Mouse (Mus musculus) intestine, embryonic 15.5 days (tissue): ENCODE results near the gene Cfap157. TPM values are rescaled to one million over a fixed set of nuclear protein-coding genes. Genes with fewer than 3 reads are reported as not detected.

ENCODE experiments used
- ATAC-seq: fragments of 200-750 bp; cut with Nextera tagmentation; 2 replicates; pipeline ENCODE4 v1.8.0; 2017; ENCODE audit warnings: moderate TSS enrichment, moderate library complexity
- H3K27ac ChIP-seq: fragments of 300-500 bp; sonication (generic); 2 replicates; pipeline ENCODE4 v1.5.1; 2015; ENCODE audit warnings: mild to moderate bottlenecking, inconsistent platforms
- H3K27me3 ChIP-seq: fragments of 300-500 bp; sonication (generic); replicated peaks from 2 replicates; pipeline ENCODE4 v1.6.1; 2015; ENCODE audit warnings: inconsistent platforms
- H3K36me3 ChIP-seq: fragments of 300-500 bp; sonication (generic); 2 replicates; pipeline ENCODE4 v1.6.1; 2015; ENCODE audit warnings: inconsistent platforms
- H3K4me1 ChIP-seq: fragments of 300-500 bp; sonication (generic); replicated peaks from 2 replicates; pipeline ENCODE4 v1.6.1; 2015; ENCODE audit warnings: inconsistent platforms
- H3K4me2 ChIP-seq: fragments of 300-500 bp; sonication (generic); replicated peaks from 2 replicates; pipeline ENCODE4 v1.6.1; 2015; ENCODE audit warnings: mild to moderate bottlenecking, inconsistent platforms
- H3K4me3 ChIP-seq: fragments of 300-500 bp; sonication (generic); replicated peaks from 2 replicates; pipeline ENCODE4 v1.5.1; 2015; ENCODE audit warnings: inconsistent platforms
- H3K9ac ChIP-seq: fragments of 300-500 bp; sonication (generic); 2 replicates; pipeline ENCODE4 v1.6.1; 2015; ENCODE audit warnings: inconsistent platforms
- H3K9me3 ChIP-seq: fragments of 300-500 bp; sonication (generic); 2 replicates; pipeline ENCODE4 v1.6.1; 2016; ENCODE audit warnings: inconsistent platforms
- WGBS: fragments of 180-500 bp; shearing (Covaris S2); methylation state at CpG from one replicate; pipeline ENCODE4 v1.1.7; 2015; 5-methylcytosine and 5-hydroxymethylcytosine counted together
- polyA plus RNA-seq: library from polyadenylated mRNA; unstranded; fragments of >200 nt; fragmentation: Nextera tagmentation; extraction: Ambion mirVana; gene quantifications from 2 replicates; pipeline ENCODE4 v1.2.1, GENCODE M21; 2015

The Cfap157 gene
- polyA plus RNA-seq, 1 experiment from 2014 or later: 0.26 TPM

DNA sequence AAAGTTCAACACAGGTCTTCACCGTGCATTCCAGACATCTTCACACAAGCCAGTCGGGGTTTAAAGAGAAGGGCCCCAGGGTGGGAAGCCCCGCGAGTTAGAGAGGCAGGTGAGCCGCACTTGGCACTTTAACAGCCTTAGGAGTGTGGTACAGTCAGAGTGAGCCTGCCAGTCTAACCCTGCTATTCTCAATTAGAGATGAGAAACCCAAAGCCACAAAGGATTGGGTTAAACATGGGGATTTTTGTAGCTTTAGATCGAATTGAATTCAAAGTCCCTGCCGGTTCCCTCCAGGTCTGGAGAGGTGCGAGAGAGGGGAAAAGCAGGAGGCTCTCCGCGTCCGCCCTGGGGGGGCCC is 43.3 kb downstream of the Cfap157 start, which contains the start of gene 6330409D20Rik:
6330409D20Rik (minus strand) TSS at position 101 of the 357 bp plus-strand sequence.
- Histone ChIP-seq H3K4me2 (peak within 1 kb of the TSS; percentile 94), H3K4me1 (peaks cover 25% of the 10 kb centered on the region), H3K9ac (peak within 1 kb of the TSS; percentile 46), H3K9me3 (no peaks in the 10 kb centered on the region), H3K36me3 (0 out of 2 replicates have a peak, but pooled peaks cover under 1% of the 10 kb centered on the region), H3K27ac (peak within 1 kb of the TSS; percentile 23; the same call in 1 of the 2 replicates), H3K4me3 (peak within 1 kb of the TSS; percentile 47), H3K27me3 (peaks cover 30% of the 10 kb centered on the region)
- WGBS: 8% methylated on average over 11 of the region's 11 CpGs
- no peak for ATAC-seq

GRCm38 (mm10) chr2:32739311-32739710 is 44.9 kb downstream of the Cfap157 start:
- Histone ChIP-seq H3K27ac (no peak overlapping the region), H3K9me3 (no peaks in the 10 kb centered on the region), H3K4me1 (peaks cover 34% of the 10 kb centered on the region), H3K27me3 (peaks cover 30% of the 10 kb centered on the region), H3K36me3 (no peaks in the 10 kb centered on the region), H3K4me2 (no peak overlapping the region), H3K4me3 (no peak overlapping the region), H3K9ac (no peak overlapping the region)
- WGBS: 72% methylated on average over 4 of the region's 4 CpGs
- ATAC-seq: no peak

DNA sequence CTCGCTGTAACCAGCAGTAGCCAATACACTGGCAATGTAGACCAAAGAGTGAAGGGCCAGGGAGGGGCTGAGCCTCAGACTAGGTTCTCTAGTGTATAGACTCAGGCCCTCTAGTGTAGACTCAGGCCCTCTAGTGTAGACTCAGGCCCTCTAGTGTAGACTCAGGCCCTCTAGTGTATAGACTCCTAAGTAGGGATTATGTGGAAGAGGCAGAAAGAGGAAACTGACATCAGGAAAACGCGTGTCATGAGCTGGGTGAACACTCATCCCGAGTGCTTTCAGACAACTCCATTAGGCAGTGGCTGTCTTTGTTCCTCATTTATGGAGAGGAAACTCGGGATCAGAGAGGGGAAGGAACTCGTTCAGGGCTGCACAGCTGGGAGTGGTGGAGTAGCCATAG is 47.2 kb downstream of the Cfap157 start:
- Histone ChIP-seq H3K4me3 (no peak overlapping the region), H3K27me3 (peaks cover 21% of the 10 kb centered on the region), H3K9me3 (no peaks in the 10 kb centered on the region), H3K9ac (no peak overlapping the region), H3K27ac (no peak overlapping the region), H3K4me1 (peaks cover 38% of the 10 kb centered on the region), H3K36me3 (no peaks in the 10 kb centered on the region), H3K4me2 (no peak overlapping the region)
- no peak for ATAC-seq
- 69% methylated on average over 6 of the region's 6 CpGs for WGBS

- H3K27ac ChIP-seq: 0 out of 2 replicates have a peak overlapping the region, but pooled peaks have one; percentile 9
- H3K9ac ChIP-seq: no peak overlapping the region
- peaks cover 35% of the 10 kb centered on the region for H3K4me1 ChIP-seq
- no peaks in the 10 kb centered on the region for H3K36me3 ChIP-seq
- no peaks in the 10 kb centered on the region for H3K9me3 ChIP-seq
- 52% methylated on average over 3 of the region's 3 CpGs for WGBS
- no peak overlapping the region for H3K4me3 ChIP-seq
- H3K4me2 ChIP-seq: no peak overlapping the region
- peaks cover 14% of the 10 kb centered on the region for H3K27me3 ChIP-seq
- ATAC-seq: peak; percentile 57
Observed at GRCm38 (mm10) chr2:32736306-32736829, 47.9 kb downstream of the Cfap157 start.

- Histone ChIP-seq H3K36me3 (no peaks in the 10 kb centered on the region), H3K9ac (no peak overlapping the region), H3K4me3 (no peak overlapping the region), H3K27me3 (peaks cover 4% of the 10 kb centered on the region; the same call in 1 of the 2 replicates), H3K4me1 (peaks cover 34% of the 10 kb centered on the region), H3K27ac (peak overlapping the region; percentile 45), H3K9me3 (no peaks in the 10 kb centered on the region), H3K4me2 (no peak overlapping the region; the same call in 1 of the 2 replicates)
- WGBS: 58% methylated on average over 4 of the region's 4 CpGs
- no peak for ATAC-seq
Observed at GRCm38 (mm10) chr2:32734933-32735332, 49.3 kb downstream of the Cfap157 start.

GRCm38 (mm10) chr2:32734480-32734879 is 49.7 kb downstream of the Cfap157 start:
- Histone ChIP-seq H3K4me1 (peaks cover 31% of the 10 kb centered on the region), H3K9me3 (no peaks in the 10 kb centered on the region), H3K9ac (no peak overlapping the region), H3K36me3 (no peaks in the 10 kb centered on the region), H3K4me2 (no peak overlapping the region; the same call in 1 of the 2 replicates), H3K27me3 (no peaks in the 10 kb centered on the region; the same call in 1 of the 2 replicates), H3K27ac (peak overlapping the region; percentile 45), H3K4me3 (no peak overlapping the region)
- peak; percentile 18; the same call in 1 of the 2 replicates for ATAC-seq
- 36% methylated on average over 4 of the region's 4 CpGs for WGBS

DNA sequence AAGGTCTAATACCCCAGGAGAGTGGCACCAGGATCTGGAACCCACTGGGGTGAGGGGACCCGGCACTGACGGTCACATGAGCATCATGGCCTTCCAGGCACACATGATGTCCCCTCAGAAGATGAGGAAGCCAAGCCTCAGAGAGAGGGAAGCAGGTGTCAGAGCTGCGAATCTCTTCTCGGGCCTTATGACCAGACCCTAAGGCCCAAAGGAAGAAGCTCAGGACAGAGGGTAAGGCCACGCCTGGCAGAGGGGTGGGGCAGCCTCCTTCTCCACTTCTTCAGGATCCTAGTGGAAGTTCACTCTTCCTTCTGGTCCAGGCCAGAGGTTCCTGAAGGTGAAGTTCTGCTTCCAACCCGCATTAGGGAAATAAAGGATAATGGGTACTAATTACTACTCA is 51.5 kb downstream of the Cfap157 start:
- ATAC-seq: no peak
- 0 out of 2 replicates have a peak overlapping the region, but pooled peaks have one; percentile 17 for H3K27ac ChIP-seq
- no peaks in the 10 kb centered on the region for H3K36me3 ChIP-seq
- H3K4me3 ChIP-seq: no peak overlapping the region
- 72% methylated on average over 6 of the region's 6 CpGs for WGBS
- H3K9ac ChIP-seq: no peak overlapping the region
- no peaks in the 10 kb centered on the region for H3K9me3 ChIP-seq
- no peak overlapping the region for H3K4me2 ChIP-seq
- no peaks in the 10 kb centered on the region for H3K27me3 ChIP-seq
- H3K4me1 ChIP-seq: peaks cover 38% of the 10 kb centered on the region

DNA sequence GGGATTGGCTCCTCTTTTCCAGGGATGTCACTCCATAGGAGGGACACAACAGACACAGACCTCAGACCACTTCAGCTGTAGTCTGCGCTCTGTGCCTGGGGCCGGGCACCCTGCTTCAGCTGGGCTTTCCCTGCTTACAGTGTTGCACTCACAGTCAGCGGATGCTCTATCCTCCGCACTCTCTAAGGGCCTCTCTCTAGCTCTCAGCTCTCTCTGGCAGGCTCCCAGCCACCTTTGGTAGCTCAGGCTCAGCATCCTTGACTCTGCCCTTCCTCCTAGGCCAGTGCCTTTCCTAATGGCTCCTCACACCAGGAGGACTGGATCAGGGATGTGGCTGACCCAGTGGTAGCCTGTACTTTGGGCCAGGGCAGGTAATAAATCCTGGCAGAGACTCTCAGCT is 52.3 kb downstream of the Cfap157 start:
- Histone ChIP-seq H3K9me3 (no peaks in the 10 kb centered on the region), H3K4me1 (peaks cover 43% of the 10 kb centered on the region), H3K4me2 (peak overlapping the region; percentile 70), H3K27me3 (no peaks in the 10 kb centered on the region), H3K27ac (peak overlapping the region; percentile 73), H3K4me3 (no peak overlapping the region), H3K9ac (no peak overlapping the region), H3K36me3 (no peaks in the 10 kb centered on the region)
- WGBS: 42% methylated on average over 4 of the region's 4 CpGs
- no peak for ATAC-seq

GRCm38 (mm10) chr2:32730854-32731253 is 53.4 kb downstream of the Cfap157 start:
- Histone ChIP-seq H3K4me3 (no peak overlapping the region), H3K27ac (peak overlapping the region; percentile 73), H3K9ac (no peak overlapping the region)

DNA sequence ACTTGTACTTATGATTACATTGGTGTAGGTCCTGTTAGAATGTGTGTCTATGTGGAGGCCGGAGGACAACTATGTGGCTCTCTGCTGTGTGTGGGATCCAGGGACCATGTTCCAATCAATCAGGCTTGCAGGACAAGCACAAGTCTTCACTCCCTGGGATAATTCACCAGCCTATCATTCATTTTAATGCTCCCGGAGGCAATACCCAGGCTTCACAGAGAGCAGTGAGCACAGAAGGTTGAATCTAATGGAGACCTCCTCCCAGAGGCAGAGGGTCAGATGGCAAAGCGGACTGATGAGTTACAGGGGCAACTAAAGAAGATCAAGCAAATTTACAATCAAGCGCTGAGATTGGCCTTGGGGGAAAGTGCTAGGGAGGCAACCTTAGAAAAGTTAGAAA is 54.7 kb downstream of the Cfap157 start:
- no peak for ATAC-seq
- Histone ChIP-seq H3K4me3 (peak overlapping the region; percentile 12; the same call in 1 of the 2 replicates), H3K9me3 (no peaks in the 10 kb centered on the region), H3K4me1 (peaks cover 35% of the 10 kb centered on the region), H3K27me3 (no peaks in the 10 kb centered on the region), H3K36me3 (no peaks in the 10 kb centered on the region), H3K4me2 (peak overlapping the region; percentile 70), H3K27ac (peak overlapping the region; percentile 73), H3K9ac (no peak overlapping the region)
- WGBS: 64% methylated on average over 4 of the region's 4 CpGs

More at GRCm38 (mm10) chr2:32730854-32731253, 53.4 kb downstream of the Cfap157 start:
- Histone ChIP-seq H3K27me3 (no peaks in the 10 kb centered on the region), H3K9me3 (no peaks in the 10 kb centered on the region), H3K4me2 (peak overlapping the region; percentile 70), H3K4me1 (peaks cover 38% of the 10 kb centered on the region), H3K36me3 (no peaks in the 10 kb centered on the region)
- peak; percentile 5; the same call in 1 of the 2 replicates for ATAC-seq
- 31% methylated on average over 11 of the region's 11 CpGs for WGBS

DNA sequence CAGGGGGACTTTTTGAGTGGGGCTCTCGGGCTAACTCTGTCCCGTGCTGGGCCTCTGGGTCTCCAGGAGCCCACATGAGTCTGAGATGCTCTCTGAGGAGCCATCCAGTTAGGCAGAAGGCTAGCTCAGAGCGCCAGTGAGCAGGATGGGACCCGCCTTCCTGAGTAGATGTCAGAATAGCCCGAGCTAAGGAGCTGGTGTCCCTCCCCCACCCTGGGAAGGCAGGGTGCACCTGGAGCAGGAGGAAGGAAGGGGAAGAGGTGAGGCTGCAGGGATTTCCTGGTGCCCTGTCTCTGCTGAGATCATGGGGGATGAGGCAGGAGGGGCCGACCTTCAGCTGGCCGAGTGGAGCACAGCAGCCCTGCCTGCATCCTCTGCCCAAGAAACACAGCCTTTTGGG is 55.8 kb downstream of the Cfap157 start:
- peak overlapping the region; percentile 42; the same call in 1 of the 2 replicates for H3K27ac ChIP-seq

DNA sequence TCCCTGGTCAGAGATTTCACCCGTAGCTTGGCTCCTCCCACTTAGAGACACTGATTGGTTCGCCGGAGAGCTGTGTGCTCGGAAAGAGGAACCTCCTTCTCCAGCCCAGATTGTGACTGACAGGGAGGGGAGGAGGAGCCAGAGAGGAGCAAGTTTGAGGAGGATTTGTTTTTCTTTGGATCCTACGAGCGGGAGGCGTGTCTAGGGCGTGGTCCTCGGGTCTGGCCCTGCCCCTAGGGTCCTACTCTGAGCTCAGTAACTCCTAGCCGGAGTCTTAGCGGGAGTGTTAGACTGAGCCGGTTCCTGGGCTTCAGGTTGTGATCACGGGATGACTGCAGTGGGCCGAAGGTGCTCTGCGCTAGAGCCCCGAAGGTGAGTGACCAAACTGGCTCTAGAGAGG is 56.8 kb downstream of the Cfap157 start:
- Histone ChIP-seq H3K4me1 (peaks cover 31% of the 10 kb centered on the region), H3K27me3 (no peaks in the 10 kb centered on the region), H3K36me3 (no peaks in the 10 kb centered on the region), H3K4me2 (peak overlapping the region; percentile 70), H3K9me3 (no peaks in the 10 kb centered on the region), H3K27ac (peak overlapping the region; percentile 61; the same call in 1 of the 2 replicates), H3K9ac (peak overlapping the region; percentile 49), H3K4me3 (peak overlapping the region; percentile 40)
- under 1% methylated on average over 16 of the region's 16 CpGs for WGBS
- peak; percentile 96 for ATAC-seq

More for the DNA sequence above, 55.8 kb downstream of the Cfap157 start:
- 32% methylated on average over 7 of the region's 7 CpGs for WGBS
- peak; percentile 2; the same call in 1 of the 2 replicates for ATAC-seq
- Histone ChIP-seq H3K36me3 (no peaks in the 10 kb centered on the region), H3K4me1 (peaks cover 33% of the 10 kb centered on the region), H3K4me2 (peak overlapping the region; percentile 70), H3K27me3 (no peaks in the 10 kb centered on the region), H3K9ac (peak overlapping the region; percentile 33), H3K4me3 (peak overlapping the region; percentile 40), H3K9me3 (no peaks in the 10 kb centered on the region)
